Mouse (Mus musculus) liver, embryonic 11.5 days (tissue): Measurements from ENCODE around the gene Dok3. TPM values are rescaled to one million over a fixed set of nuclear protein-coding genes. Genes with fewer than 3 reads are reported as not detected.
"Not testable (repeated sequence)": the region's sequence is repeated elsewhere in the genome, so short reads cannot be mapped to it uniquely, and the experiment has no call there.

Experiments used
- ATAC-seq: fragments of 200-750 bp; cut with Nextera tagmentation; replicated peaks from 2 replicates; pipeline ENCODE4 v1.8.0; 2017; ENCODE audit warnings: moderate number of reproducible peaks, mild to moderate bottlenecking, moderate TSS enrichment, moderate library complexity; ENCODE audit not compliant: low FRiP score
- DNase-seq: peaks from one replicate; pipeline ENCODE4 v3.0.0-alpha.2; 2017; ENCODE audit warnings: low spot score
- H3K27ac ChIP-seq: fragments of 300-500 bp; sonication (generic); 2 replicates; pipeline ENCODE4 v1.5.1; 2014; ENCODE audit warnings: mild to moderate bottlenecking, low read depth, low read length, control low read depth
- H3K27me3 ChIP-seq: fragments of 300-500 bp; sonication (generic); replicated peaks from 2 replicates; pipeline ENCODE4 v1.6.1; 2014; ENCODE audit warnings: low read length, mixed read lengths; ENCODE audit not compliant: control insufficient read depth, insufficient read depth
- H3K36me3 ChIP-seq: fragments of 300-500 bp; sonication (generic); 2 replicates; pipeline ENCODE4 v1.6.1; 2014; ENCODE audit warnings: mild to moderate bottlenecking, low read length, moderate library complexity, mixed read lengths; ENCODE audit not compliant: control insufficient read depth, insufficient read depth
- H3K4me1 ChIP-seq: fragments of 300-500 bp; sonication (generic); replicated peaks from 2 replicates; pipeline ENCODE4 v1.6.1; 2014; ENCODE audit warnings: low read length, mixed read lengths; ENCODE audit not compliant: control insufficient read depth, insufficient read depth
- H3K4me2 ChIP-seq: fragments of 300-500 bp; sonication (generic); 2 replicates; pipeline ENCODE4 v1.6.1; 2014; ENCODE audit warnings: mild to moderate bottlenecking, control low read depth, moderate library complexity
- H3K4me3 ChIP-seq: fragments of 300-500 bp; sonication (generic); 2 replicates; pipeline ENCODE4 v1.5.1; 2014; ENCODE audit warnings: low read depth, low read length, control low read depth
- H3K9ac ChIP-seq: fragments of 300-500 bp; sonication (generic); 2 replicates; pipeline ENCODE4 v1.6.1; 2014; ENCODE audit warnings: low read depth, low read length, control low read depth
- H3K9me3 ChIP-seq: fragments of 300-500 bp; sonication (generic); 2 replicates; pipeline ENCODE4 v1.6.1; 2016; ENCODE audit warnings: low read length, inconsistent platforms, mixed read lengths; ENCODE audit not compliant: control insufficient read depth
- WGBS: fragments of 180-500 bp; shearing (Covaris S2); extraction: QIAGEN DNeasy Blood & Tissue Kit; methylation state at CpG from one replicate; pipeline ENCODE4 v1.1.7; 2014; 5-methylcytosine and 5-hydroxymethylcytosine counted together
- polyA plus RNA-seq: library from polyadenylated mRNA; unstranded; fragments of >200 nt; fragmentation: Nextera tagmentation; extraction: Ambion mirVana; gene quantifications from 2 replicates; pipeline ENCODE4 v1.2.1, GENCODE M21; 2014

Dok3 gene
- polyA plus RNA-seq = 4.3 and 6.0 TPM in 2 replicates

- Histone ChIP-seq H3K4me3 (no peak within 1 kb of the TSS; the same call in 1 of the 2 replicates), H3K9me3 (no peaks in the 10 kb centered on the region), H3K4me1 (peaks cover 27% of the 10 kb centered on the region), H3K9ac (no peak within 1 kb of the TSS; the same call in 1 of the 2 replicates), H3K27me3 (no peaks in the 10 kb centered on the region), H3K4me2 (peak within 1 kb of the TSS; percentile 36), H3K27ac (peak within 1 kb of the TSS; percentile 42; the same call in 1 of the 2 replicates), H3K36me3 (peaks cover 37% of the 10 kb centered on the region)
- ATAC-seq (no peak), DNase-seq (no peak)
- WGBS = 66% methylated on average over 8 of the region's 8 CpGs
Measured at GRCm38 (mm10) chr13:55529198-55529915, at the start of gene Dok3. Gene Dok3 (minus strand): TSS chr13:55529296.

- WGBS = 73% methylated on average over 4 of the region's 4 CpGs
- ATAC-seq (no peak), DNase-seq (no peak)
- Histone ChIP-seq H3K4me1 (no peaks in the 10 kb centered on the region), H3K9ac (no peak overlapping the region), H3K36me3 (no peaks in the 10 kb centered on the region), H3K9me3 (no peaks in the 10 kb centered on the region), H3K27ac (no peak overlapping the region), H3K27me3 (no peaks in the 10 kb centered on the region), H3K4me3 (no peak overlapping the region), H3K4me2 (no peak overlapping the region)
Measured at GRCm38 (mm10) chr13:55578086-55578485, 49.0 kb upstream of the Dok3 start.

DNA sequence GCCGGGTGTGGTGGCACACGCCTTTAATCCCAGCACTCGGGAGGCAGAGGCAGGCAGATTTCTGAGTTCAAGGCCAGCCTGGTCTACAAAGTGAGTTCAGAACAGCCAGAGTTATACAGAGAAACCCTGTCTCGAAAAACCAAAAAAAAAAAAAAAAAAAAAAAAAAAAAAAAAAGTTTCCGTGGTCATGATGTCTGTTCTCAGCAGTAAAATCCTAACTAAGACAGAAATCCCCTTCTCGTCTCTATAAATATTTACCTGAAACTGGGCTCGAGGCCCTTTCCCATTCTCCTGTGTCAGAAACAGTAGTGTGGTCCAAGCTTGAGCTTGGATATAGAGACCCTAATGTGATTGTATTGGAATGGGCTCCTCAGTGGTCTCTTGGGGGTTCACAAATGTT lies 47.8 kb upstream of the Dok3 start:
- not testable (repeated sequence) for H3K4me2 ChIP-seq, ATAC-seq, H3K27ac ChIP-seq, H3K4me3 ChIP-seq, H3K9ac ChIP-seq, H3K27me3 ChIP-seq, H3K9me3 ChIP-seq, DNase-seq, H3K36me3 ChIP-seq, H3K4me1 ChIP-seq
- 77% methylated on average over 7 of the region's 7 CpGs for WGBS

DNA sequence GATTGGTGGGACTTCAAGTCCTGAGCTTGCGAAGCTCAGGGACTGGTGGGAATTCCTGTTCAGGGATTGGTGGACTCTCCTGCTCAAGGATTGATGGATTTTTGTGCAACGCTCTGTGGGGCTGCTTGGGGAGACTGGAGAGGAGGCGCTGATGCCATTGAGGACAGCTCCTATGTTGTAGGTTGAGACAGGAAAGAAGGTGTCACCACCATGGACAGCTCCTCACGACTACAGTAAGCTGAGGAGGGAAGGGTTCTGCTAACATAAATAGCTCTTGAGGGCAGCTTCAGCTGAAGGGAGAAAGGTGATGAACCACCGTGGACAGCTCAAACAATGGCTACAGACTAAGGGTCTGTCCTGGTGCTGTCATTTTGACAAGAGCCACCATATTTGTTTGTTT lies 46.8 kb upstream of the Dok3 start:
- H3K9me3 ChIP-seq = no peaks in the 10 kb centered on the region
- H3K36me3 ChIP-seq = no peaks in the 10 kb centered on the region
- no peak for ATAC-seq
- no peaks in the 10 kb centered on the region for H3K27me3 ChIP-seq
- 50% methylated on average over 5 of the region's 5 CpGs for WGBS
- no peak overlapping the region for H3K4me2 ChIP-seq
- DNase-seq = no peak
- no peak overlapping the region for H3K4me3 ChIP-seq
- H3K27ac ChIP-seq = no peak overlapping the region
- peaks cover 5% of the 10 kb centered on the region for H3K4me1 ChIP-seq
- no peak overlapping the region for H3K9ac ChIP-seq

- no peak overlapping the region for H3K27ac ChIP-seq
- ATAC-seq = no peak
- H3K36me3 ChIP-seq = no peaks in the 10 kb centered on the region
- no peak overlapping the region for H3K9ac ChIP-seq
- WGBS = 78% methylated on average over 5 of the region's 5 CpGs
- H3K4me3 ChIP-seq = no peak overlapping the region
- H3K4me1 ChIP-seq = peaks cover 10% of the 10 kb centered on the region
- H3K27me3 ChIP-seq = no peaks in the 10 kb centered on the region
- no peak for DNase-seq
- no peak overlapping the region for H3K4me2 ChIP-seq
- H3K9me3 ChIP-seq = no peaks in the 10 kb centered on the region
Measured at GRCm38 (mm10) chr13:55574321-55574720, 45.2 kb upstream of the Dok3 start.

DNA sequence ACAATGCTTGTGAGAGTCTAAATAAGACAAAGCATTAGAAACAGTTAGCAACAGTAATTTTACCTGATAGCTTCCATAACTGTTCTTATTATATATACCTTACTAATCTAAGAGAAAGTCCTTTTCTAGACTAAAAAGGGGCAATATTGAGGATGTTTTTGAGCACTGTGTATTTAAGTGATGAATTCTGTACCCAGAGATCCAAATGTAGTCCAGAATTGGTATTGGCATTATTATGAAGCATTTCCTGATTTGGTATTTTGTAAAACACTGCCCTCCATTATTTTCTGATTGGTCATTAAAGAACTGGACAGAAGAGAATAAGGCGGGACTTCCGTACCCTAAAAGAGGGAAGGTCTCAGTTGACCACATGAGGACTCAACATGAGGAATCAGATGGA lies 44.3 kb upstream of the Dok3 start, which contains the start of gene Tmed9:
Gene Tmed9 (plus strand): TSS at position 301 of the 400 bp plus-strand sequence.
- DNase-seq (no peak), ATAC-seq (no peak)
- Histone ChIP-seq H3K9ac (no peak within 1 kb of the TSS), H3K36me3 (no peaks in the 10 kb centered on the region), H3K4me3 (no peak within 1 kb of the TSS), H3K4me1 (peaks cover 11% of the 10 kb centered on the region), H3K9me3 (no peaks in the 10 kb centered on the region), H3K27ac (no peak within 1 kb of the TSS), H3K27me3 (no peaks in the 10 kb centered on the region), H3K4me2 (no peak within 1 kb of the TSS)
- whole genome bisulfite sequencing = 93% methylated on average over 2 of the region's 2 CpGs

DNA sequence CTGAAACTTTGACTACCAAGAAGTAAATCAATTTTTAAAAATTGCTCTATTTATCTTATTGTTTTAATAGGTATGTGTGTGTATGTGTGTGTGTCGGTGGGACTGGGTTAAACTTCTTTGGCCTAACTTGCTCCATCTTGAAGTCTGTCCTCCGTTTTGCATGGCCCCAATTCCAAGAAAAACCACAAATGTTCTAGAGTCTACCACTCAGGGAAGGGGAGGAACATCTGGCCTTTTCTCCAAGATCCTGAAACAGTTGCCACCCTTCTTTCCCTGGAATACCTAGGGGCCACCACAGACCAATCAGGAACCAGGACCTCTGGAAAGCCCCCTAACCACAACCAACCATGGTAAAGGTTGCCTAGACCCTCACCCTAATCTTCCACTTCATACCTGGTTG lies 42.9 kb upstream of the Dok3 start:
- H3K4me1 ChIP-seq = peaks cover 11% of the 10 kb centered on the region
- peak overlapping the region; percentile 73 for H3K4me2 ChIP-seq
- no peak overlapping the region for H3K27ac ChIP-seq
- H3K4me3 ChIP-seq = no peak overlapping the region
- peaks cover 4% of the 10 kb centered on the region; the same call in 1 of the 2 replicates for H3K36me3 ChIP-seq
- ATAC-seq (no peak), DNase-seq (no peak)
- H3K27me3 ChIP-seq = no peaks in the 10 kb centered on the region
- no peak overlapping the region for H3K9ac ChIP-seq
- 61% methylated on average over 2 of the region's 2 CpGs for WGBS
- H3K9me3 ChIP-seq = no peaks in the 10 kb centered on the region

DNA sequence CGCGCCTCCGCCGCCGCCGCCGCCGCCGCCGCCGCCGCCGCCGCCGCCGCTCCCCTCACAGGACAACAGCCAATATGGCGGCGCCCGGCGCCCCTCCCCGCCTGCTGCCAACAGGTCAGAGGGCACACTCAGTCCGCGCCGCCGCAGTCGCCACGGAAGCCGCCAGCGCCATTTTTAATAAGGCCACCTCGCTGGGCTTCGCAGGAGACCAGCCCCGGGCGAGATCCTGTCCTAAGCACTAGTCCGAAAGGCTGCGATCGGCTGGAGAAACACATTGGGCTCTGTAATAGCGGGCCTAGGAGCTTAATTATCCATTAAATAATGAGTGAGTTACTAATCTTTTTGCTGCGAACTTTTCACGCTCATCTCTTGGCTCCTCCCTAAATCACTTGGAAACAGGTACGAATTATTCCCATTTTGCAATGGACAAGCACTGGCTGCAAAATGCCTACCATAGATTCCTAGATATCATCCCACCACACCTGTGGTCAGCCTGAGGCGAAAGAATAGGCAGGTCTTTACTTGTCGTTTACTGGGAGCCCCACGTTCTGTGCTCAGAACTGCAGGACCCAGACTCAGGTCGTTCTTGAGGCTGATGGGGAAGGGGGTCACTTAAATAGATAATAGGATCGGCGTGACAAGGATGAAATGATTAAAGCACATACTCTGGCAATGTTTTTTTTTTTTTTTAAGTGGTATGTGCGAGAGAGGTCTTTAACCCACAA lies 42.1 kb upstream of the Dok3 start, which contains the start of gene Fam193b:
Gene Fam193b (minus strand): TSS at position 94 of the 725 bp plus-strand sequence.
- DNase-seq (peak; percentile 89), ATAC-seq (peak; percentile 93)
- peaks cover 11% of the 10 kb centered on the region for H3K4me1 ChIP-seq
- H3K4me3 ChIP-seq = peak within 1 kb of the TSS; percentile 81
- peaks cover 6% of the 10 kb centered on the region; the same call in 1 of the 2 replicates for H3K36me3 ChIP-seq
- H3K4me2 ChIP-seq = peak within 1 kb of the TSS; percentile 95
- no peaks in the 10 kb centered on the region for H3K27me3 ChIP-seq
- no peaks in the 10 kb centered on the region for H3K9me3 ChIP-seq
- peak within 1 kb of the TSS; percentile 95 for H3K9ac ChIP-seq
- H3K27ac ChIP-seq = peak within 1 kb of the TSS; percentile 81
- 3% methylated on average over 45 of the region's 47 CpGs for WGBS
